ENCODE assay signal across 17 mouse cellular contexts in the genomic region with DNA sequence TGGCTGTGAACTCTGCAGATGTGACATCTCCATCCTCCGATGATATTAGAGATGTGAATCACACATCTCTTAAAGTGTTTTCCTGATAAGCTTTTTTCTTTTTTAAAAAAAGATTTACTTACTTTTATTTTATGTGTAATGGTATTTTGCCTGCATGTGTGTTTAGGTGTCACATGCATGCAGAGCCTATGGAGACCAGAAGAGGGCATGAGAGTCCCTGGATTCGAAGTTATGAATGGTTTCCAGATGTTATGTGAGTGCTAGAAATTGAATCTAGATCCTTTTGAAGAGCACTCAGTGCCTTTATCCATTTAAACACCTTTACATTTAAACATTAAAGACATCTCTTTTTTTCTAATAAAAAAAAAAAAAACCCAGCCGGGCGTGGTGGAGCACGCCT. TPM values are rescaled to one million over a fixed set of nuclear protein-coding genes. Genes with fewer than 3 reads are reported as not detected.
A peak's percentile ranks its signal among the peaks of the same experiment; 100 is the strongest.
DNase-seq lines count a peak whose midpoint lies in the region; ATAC-seq and TF ChIP-seq lines count a peak whose summit lies in the region.
"Had no signal": no experiment of that assay in that cellular context is flagged by ENCODE, and none has a peak within 500 bp of the region (broad histone marks: within the 10 kb centered on the region; RNA-seq: fewer than 3 reads in every experiment).

No protein-coding gene starts in this region.

- no peak overlapping the region for H3K27ac ChIP-seq in intestine, postnatal 0 days (ENCODE audit: low read depth, low read length)
- H3K27ac ChIP-seq in intestine, embryonic 16.5 days (ENCODE audit: low read length): no peak overlapping the region
- no peak overlapping the region for H3K27ac ChIP-seq in lung, postnatal 0 days (ENCODE audit: low read length)
- H3K27ac ChIP-seq: forebrain, embryonic 12.5 days; heart, embryonic 10.5 days; hindbrain, embryonic 10.5 days; liver, embryonic 13.5 days had no signal

- POLR2A ChIA-PET in Patski (lab: Charles Lee): no interaction called here

- DNase-seq in lung, postnatal 0 days (ENCODE audit: low spot score): no peak
- no peak for DNase-seq in lung, postnatal 4 days
- DNase-seq in Patski (ENCODE audit: low read depth, low spot score): no peak
- DNase-seq in yolk sac, embryonic 10.5 days (ENCODE audit: low spot score): no peak
- DNase-seq in cerebellum, adult 18-20 months: no peak
- DNase-seq: gastrocnemius, postnatal 14 days; kidney, adult 18-20 months; liver, embryonic 13.5 days; thymus, adult 2 months had no signal

- WGBS in intestine, postnatal 0 days: 92% methylated on average over 5 of the region's 5 CpGs
- WGBS in intestine, embryonic 16.5 days: 91% methylated on average over 5 of the region's 5 CpGs
- 87% methylated on average over 5 of the region's 5 CpGs for WGBS in lung, postnatal 0 days

- TF ChIP-seq EP300 in lung, postnatal 0 days (IDR thresholded peaks at IDR 0.05): no peak

- no peaks in the 10 kb centered on the region for H3K36me3 ChIP-seq in intestine, postnatal 0 days (ENCODE audit: control insufficient read depth, insufficient read depth)
- H3K36me3 ChIP-seq in intestine, embryonic 16.5 days (ENCODE audit: control insufficient read depth, insufficient read depth, low read length): no peaks in the 10 kb centered on the region
- no peaks in the 10 kb centered on the region for H3K36me3 ChIP-seq in lung, postnatal 0 days (ENCODE audit: insufficient read depth, low read length)
- H3K36me3 ChIP-seq: forebrain, embryonic 12.5 days; G1E; heart, embryonic 10.5 days; hindbrain, embryonic 10.5 days; liver, embryonic 13.5 days had no signal

- H3K9me3 ChIP-seq in intestine, postnatal 0 days (ENCODE audit: control insufficient read depth): no peaks in the 10 kb centered on the region
- 0 out of 2 replicates have a peak, but pooled peaks cover 3% of the 10 kb centered on the region for H3K9me3 ChIP-seq in intestine, embryonic 16.5 days (ENCODE audit: control insufficient read depth, low read length)
- H3K9me3 ChIP-seq in lung, postnatal 0 days (ENCODE audit: low read length): no peaks in the 10 kb centered on the region
- H3K9me3 ChIP-seq: G1E; heart, embryonic 10.5 days; liver, embryonic 13.5 days had no signal

- peak; percentile 57 for TF ChIP-seq CTCF in intestine, postnatal 0 days (IDR thresholded peaks at IDR 0.05; ENCODE audit: low read depth)
- TF ChIP-seq CTCF in lung, postnatal 0 days (IDR thresholded peaks at IDR 0.05): peak; percentile 53
- TF ChIP-seq CTCF in Patski (IDR thresholded peaks at IDR 0.05): peak; percentile 53

- CTCF ChIA-PET in Patski (lab: Charles Lee): no interaction called here

- ATAC-seq in intestine, postnatal 0 days: no peak
- ATAC-seq in intestine, embryonic 16.5 days: no peak
- ATAC-seq in lung, postnatal 0 days: no peak
- ATAC-seq in Patski: no peak
- ATAC-seq: activated CD4-positive, CD25-positive, alpha-beta regulatory T cell, adult 4 months had no signal

- H3K9ac ChIP-seq in intestine, postnatal 0 days (ENCODE audit: low read depth, low read length): no peak overlapping the region
- H3K9ac ChIP-seq in intestine, embryonic 16.5 days (ENCODE audit: low read depth, low read length): no peak overlapping the region
- no peak overlapping the region for H3K9ac ChIP-seq in lung, postnatal 0 days (replicated peaks; ENCODE audit: low read depth)
- H3K9ac ChIP-seq: forebrain, embryonic 12.5 days; liver, embryonic 13.5 days had no signal

- in situ Hi-C loops in Patski (cut with MboI; ENCODE audit: low pct_unique_long_range_greater_than_20kb): loop anchor here (5.0 kb wide), 1 partner anchor 98 kb away; no protein-coding TSS in a partner anchor

- no peak overlapping the region for H3K4me2 ChIP-seq in intestine, postnatal 0 days (replicated peaks; ENCODE audit: low read depth)
- no peak overlapping the region for H3K4me2 ChIP-seq in intestine, embryonic 16.5 days (ENCODE audit: low read depth, low read length)
- H3K4me2 ChIP-seq in lung, postnatal 0 days (replicated peaks; ENCODE audit: low read depth, low read length): no peak overlapping the region
- H3K4me2 ChIP-seq: forebrain, embryonic 12.5 days; liver, embryonic 13.5 days had no signal

- H3K27me3 ChIP-seq in intestine, postnatal 0 days (replicated peaks; ENCODE audit: control insufficient read depth, insufficient read depth, low read length): no peaks in the 10 kb centered on the region
- H3K27me3 ChIP-seq in intestine, embryonic 16.5 days (replicated peaks; ENCODE audit: control insufficient read depth, insufficient read depth, low read length): no peaks in the 10 kb centered on the region
- no peaks in the 10 kb centered on the region for H3K27me3 ChIP-seq in lung, postnatal 0 days (replicated peaks; ENCODE audit: insufficient read depth, low read length)
- H3K27me3 ChIP-seq in Patski: no peaks in the 10 kb centered on the region
- H3K27me3 ChIP-seq: forebrain, embryonic 12.5 days; liver, embryonic 13.5 days had no signal

- H3K4me3 ChIP-seq in intestine, postnatal 0 days (ENCODE audit: low read depth, low read length): no peak overlapping the region
- no peak overlapping the region for H3K4me3 ChIP-seq in intestine, embryonic 16.5 days (ENCODE audit: low read length)
- H3K4me3 ChIP-seq in lung, postnatal 0 days (ENCODE audit: low read depth, low read length): no peak overlapping the region
- H3K4me3 ChIP-seq: forebrain, embryonic 12.5 days; heart, embryonic 10.5 days; hindbrain, embryonic 10.5 days; liver, embryonic 13.5 days; megakaryocyte, embryonic 14.5 days had no signal

- no peaks in the 10 kb centered on the region for H3K4me1 ChIP-seq in intestine, postnatal 0 days (replicated peaks; ENCODE audit: control insufficient read depth, insufficient read depth, low read length)
- H3K4me1 ChIP-seq in intestine, embryonic 16.5 days (ENCODE audit: control insufficient read depth, insufficient read depth, low read length): no peaks in the 10 kb centered on the region
- no peaks in the 10 kb centered on the region for H3K4me1 ChIP-seq in lung, postnatal 0 days (ENCODE audit: insufficient read depth, low read depth, low read length)
- H3K4me1 ChIP-seq: heart, embryonic 10.5 days had no signal

RNA-seq across cellular contexts. Expression of gene Pecam1, which starts 5.5 kb away (rescaled TPM):
- polyA plus RNA-seq in intestine, postnatal 0 days (2015; fragmentation: Nextera tagmentation; extraction: Ambion mirVana): 25.9 and 26.1 TPM in 2 replicates
- polyA plus RNA-seq in intestine, embryonic 16.5 days (2015; fragmentation: Nextera tagmentation; extraction: Ambion mirVana): 48.2 and 48.6 TPM in 2 replicates
- polyA plus RNA-seq in lung, postnatal 0 days (2015; fragmentation: Nextera tagmentation; extraction: Ambion mirVana): 163 and 172 TPM in 2 replicates
- 0.05 TPM for polyA plus RNA-seq in Patski (2021)
- polyA plus RNA-seq: G1E had no signal

RNA-seq across cellular contexts. Expression of gene Milr1, which starts 6.1 kb away (rescaled TPM):
- 1.3 and 1.9 TPM in 2 replicates for polyA plus RNA-seq in intestine, postnatal 0 days (2015; fragmentation: Nextera tagmentation; extraction: Ambion mirVana)
- 1.6 and 1.7 TPM in 2 replicates for polyA plus RNA-seq in intestine, embryonic 16.5 days (2015; fragmentation: Nextera tagmentation; extraction: Ambion mirVana)
- polyA plus RNA-seq in lung, postnatal 0 days (2015; fragmentation: Nextera tagmentation; extraction: Ambion mirVana): 2.5 and 4.1 TPM in 2 replicates
- 0.59 TPM for polyA plus RNA-seq in Patski (2021)

RNA-seq across cellular contexts. Expression of gene Polg2, which starts 34.4 kb away (rescaled TPM):
- 12.9 and 13.3 TPM in 2 replicates for polyA plus RNA-seq in intestine, postnatal 0 days (2015; fragmentation: Nextera tagmentation; extraction: Ambion mirVana)
- polyA plus RNA-seq in intestine, embryonic 16.5 days (2015; fragmentation: Nextera tagmentation; extraction: Ambion mirVana): 12.6 and 13.7 TPM in 2 replicates
- 9.0 and 9.1 TPM in 2 replicates for polyA plus RNA-seq in lung, postnatal 0 days (2015; fragmentation: Nextera tagmentation; extraction: Ambion mirVana)
- polyA plus RNA-seq in Patski (2021): 8.6 TPM

RNA-seq across cellular contexts. Expression of gene Ddx5, which starts 44.0 kb away (rescaled TPM):
- 163 and 183 TPM in 2 replicates for polyA plus RNA-seq in intestine, postnatal 0 days (2015; fragmentation: Nextera tagmentation; extraction: Ambion mirVana)
- 227 and 230 TPM in 2 replicates for polyA plus RNA-seq in intestine, embryonic 16.5 days (2015; fragmentation: Nextera tagmentation; extraction: Ambion mirVana)
- 296 and 352 TPM in 2 replicates for polyA plus RNA-seq in lung, postnatal 0 days (2015; fragmentation: Nextera tagmentation; extraction: Ambion mirVana)
- 757 TPM for polyA plus RNA-seq in Patski (2021)

RNA-seq across cellular contexts. Expression of gene Cep95, which starts 44.1 kb away (rescaled TPM):
- polyA plus RNA-seq in intestine, postnatal 0 days (2015; fragmentation: Nextera tagmentation; extraction: Ambion mirVana): 5.3 and 5.5 TPM in 2 replicates
- polyA plus RNA-seq in intestine, embryonic 16.5 days (2015; fragmentation: Nextera tagmentation; extraction: Ambion mirVana): 15.4 and 16.3 TPM in 2 replicates
- 9.5 and 12.1 TPM in 2 replicates for polyA plus RNA-seq in lung, postnatal 0 days (2015; fragmentation: Nextera tagmentation; extraction: Ambion mirVana)
- polyA plus RNA-seq in Patski (2021): 19.4 TPM

Comparison
In these comparisons a context has a peak if more than half of its experiments do, and no peak if none do; other contexts are left out.
1. RNA of gene Pecam1, which starts 5.5 kb away (polyA plus RNA-seq): 163 to 172 TPM in lung, postnatal 0 days, 48.2 to 48.6 TPM in intestine, embryonic 16.5 days and 25.9 to 26.1 TPM in intestine, postnatal 0 days; 0.05 TPM in Patski (single experiment); every median in the first group is over 10 times any median in the second.
2. Peak in every context shown above with its lines, with median percentiles within 50 percentile points of each other: CTCF ChIP-seq.